Mouse (Mus musculus) liver, embryonic 16.5 days (tissue): Measurements from ENCODE around the gene Usp22. TPM values are rescaled to one million over a fixed set of nuclear protein-coding genes. Genes with fewer than 3 reads are reported as not detected.

ENCODE experiments used
- ATAC-seq: fragments of 200-750 bp; cut with Nextera tagmentation; 2 replicates; pipeline ENCODE4 v1.8.0; 2017; ENCODE audit warnings: low read depth, mild to moderate bottlenecking, moderate number of reproducible peaks, moderate library complexity
- H3K27ac ChIP-seq: fragments of 300-500 bp; sonication (generic); 2 replicates; pipeline ENCODE4 v1.5.1; 2014; ENCODE audit warnings: mild to moderate bottlenecking, low read length
- H3K27me3 ChIP-seq: fragments of 300-500 bp; sonication (generic); 2 replicates; pipeline ENCODE4 v1.6.1; 2014; ENCODE audit warnings: low read depth, low read length, mixed read lengths; ENCODE audit not compliant: control insufficient read depth, insufficient read depth
- H3K36me3 ChIP-seq: fragments of 300-500 bp; sonication (generic); 2 replicates; pipeline ENCODE4 v1.6.1; 2014; ENCODE audit warnings: mild to moderate bottlenecking; ENCODE audit not compliant: control insufficient read depth, insufficient read depth
- H3K4me1 ChIP-seq: fragments of 300-500 bp; sonication (generic); 2 replicates; pipeline ENCODE4 v1.6.1; 2014; ENCODE audit warnings: low read depth, low read length, mixed read lengths; ENCODE audit not compliant: control insufficient read depth
- H3K4me2 ChIP-seq: fragments of 300-500 bp; sonication (generic); 2 replicates; pipeline ENCODE4 v1.6.1; 2014; ENCODE audit warnings: low read depth, low read length, mixed read lengths
- H3K4me3 ChIP-seq: fragments of 300-500 bp; sonication (generic); 2 replicates; pipeline ENCODE4 v1.5.1; 2014; ENCODE audit warnings: low read depth, mild to moderate bottlenecking, low read length
- H3K9ac ChIP-seq: fragments of 300-500 bp; sonication (generic); 2 replicates; pipeline ENCODE4 v1.6.1; 2014; ENCODE audit warnings: low read depth, low read length
- H3K9me3 ChIP-seq: fragments of 300-500 bp; sonication (generic); replicated peaks from 2 replicates; pipeline ENCODE4 v1.6.1; 2016; ENCODE audit warnings: low read length; ENCODE audit not compliant: control insufficient read depth
- WGBS: fragments of 180-500 bp; shearing (Covaris S2); extraction: QIAGEN DNeasy Blood & Tissue Kit; methylation state at CpG from one replicate; pipeline ENCODE4 v1.1.7; 2014; ENCODE audit not compliant: insufficient replicate concordance; 5-methylcytosine and 5-hydroxymethylcytosine counted together
- polyA plus RNA-seq: library from polyadenylated mRNA; unstranded; fragments of >200 nt; fragmentation: Nextera tagmentation; extraction: Ambion mirVana; gene quantifications from 2 replicates; pipeline ENCODE4 v1.2.1, GENCODE M21; 2015

Gene Usp22
- polyA plus RNA-seq, 1 experiment from 2014 or later = 19.5 TPM

DNA sequence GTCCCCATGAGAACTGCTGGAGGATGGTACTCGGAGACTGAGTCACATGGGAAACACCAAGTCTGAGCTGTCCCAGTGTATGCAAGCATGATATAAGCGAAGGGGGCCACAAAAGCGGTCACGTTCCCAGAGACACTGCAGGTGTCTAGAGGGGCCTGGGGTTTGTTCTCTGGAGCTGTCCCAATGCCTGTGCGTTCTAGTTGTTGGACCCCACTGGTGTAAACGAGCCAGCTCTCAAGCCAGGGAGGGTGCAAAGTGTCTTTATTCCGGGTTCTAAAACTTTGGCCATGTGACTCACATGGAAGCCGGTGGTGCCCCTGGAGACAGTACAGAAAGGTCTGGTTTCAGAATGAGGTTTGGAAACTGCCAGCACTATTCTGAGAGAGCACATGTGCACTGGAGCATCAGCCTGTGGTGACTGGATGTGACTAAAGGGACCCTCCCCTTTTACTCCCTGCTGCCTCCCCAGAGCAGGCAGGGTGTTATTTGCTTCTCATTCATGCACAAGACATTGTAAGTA, 52.0 kb downstream of the Usp22 start:
- Histone ChIP-seq H3K4me1 (no peaks in the 10 kb centered on the region), H3K36me3 (no peaks in the 10 kb centered on the region), H3K27ac (no peak overlapping the region), H3K9me3 (no peaks in the 10 kb centered on the region), H3K27me3 (no peaks in the 10 kb centered on the region), H3K4me2 (no peak overlapping the region), H3K4me3 (no peak overlapping the region), H3K9ac (no peak overlapping the region)
- no peak for ATAC-seq
- 68% methylated on average over 8 of the region's 8 CpGs for WGBS

GRCm38 (mm10) chr11:61122283-61122768, 52.5 kb downstream of the Usp22 start:
- Histone ChIP-seq H3K4me3 (no peak overlapping the region), H3K27me3 (no peaks in the 10 kb centered on the region), H3K4me2 (no peak overlapping the region), H3K27ac (no peak overlapping the region), H3K9ac (no peak overlapping the region), H3K36me3 (no peaks in the 10 kb centered on the region), H3K9me3 (no peaks in the 10 kb centered on the region), H3K4me1 (no peaks in the 10 kb centered on the region)
- ATAC-seq = no peak
- WGBS = 68% methylated on average over 9 of the region's 9 CpGs

DNA sequence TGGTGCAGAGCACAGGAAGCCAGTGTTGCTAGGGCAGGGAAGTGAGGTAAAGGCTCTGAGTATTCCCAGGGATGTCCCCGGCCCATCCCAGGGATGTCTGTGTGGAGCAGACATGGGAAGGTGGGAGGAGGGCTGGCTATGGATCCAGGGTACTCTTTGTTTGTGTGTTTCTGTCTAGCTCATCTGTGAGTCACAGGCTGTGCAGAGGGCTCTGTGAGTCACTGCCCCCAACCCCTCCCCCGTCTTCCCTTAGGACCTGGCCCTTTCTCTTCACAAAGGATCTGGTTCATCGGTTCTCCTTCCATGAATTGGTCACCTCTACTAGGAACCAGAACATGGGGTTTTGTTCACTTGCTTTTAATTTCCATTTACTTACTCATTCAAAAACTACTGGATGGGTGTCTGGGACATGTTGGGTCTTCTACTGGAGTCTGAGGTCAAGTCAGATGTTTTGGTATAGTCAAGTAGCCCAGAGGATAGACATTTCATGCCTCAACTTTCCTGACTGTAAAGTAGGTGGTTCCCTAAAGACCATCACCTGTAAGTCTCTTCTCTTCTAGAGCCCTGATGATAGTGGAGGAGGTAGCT, 54.8 kb downstream of the Usp22 start:
- no peak overlapping the region for H3K9ac ChIP-seq
- no peak overlapping the region for H3K4me3 ChIP-seq
- H3K4me2 ChIP-seq = no peak overlapping the region
- 56% methylated on average over 3 of the region's 3 CpGs for WGBS
- ATAC-seq = no peak
- H3K4me1 ChIP-seq = no peaks in the 10 kb centered on the region
- no peaks in the 10 kb centered on the region for H3K36me3 ChIP-seq
- no peaks in the 10 kb centered on the region for H3K9me3 ChIP-seq
- H3K27ac ChIP-seq = no peak overlapping the region
- H3K27me3 ChIP-seq = no peaks in the 10 kb centered on the region

GRCm38 (mm10) chr11:61116226-61116625, 58.6 kb downstream of the Usp22 start:
- 26% methylated on average over 8 of the region's 8 CpGs for WGBS
- H3K9ac ChIP-seq = no peak overlapping the region
- ATAC-seq = peak; percentile 13; the same call in 1 of the 2 replicates
- 0 out of 2 replicates have a peak overlapping the region, but pooled peaks have one; percentile 31 for H3K27ac ChIP-seq
- no peaks in the 10 kb centered on the region for H3K27me3 ChIP-seq
- H3K36me3 ChIP-seq = no peaks in the 10 kb centered on the region
- H3K4me1 ChIP-seq = no peaks in the 10 kb centered on the region
- H3K4me3 ChIP-seq = no peak overlapping the region
- no peak overlapping the region for H3K4me2 ChIP-seq
- no peaks in the 10 kb centered on the region for H3K9me3 ChIP-seq

- 41% methylated on average over 8 of the region's 8 CpGs for WGBS
- Histone ChIP-seq H3K4me3 (no peak overlapping the region), H3K9ac (no peak overlapping the region), H3K36me3 (no peaks in the 10 kb centered on the region), H3K27me3 (no peaks in the 10 kb centered on the region), H3K9me3 (no peaks in the 10 kb centered on the region), H3K4me1 (no peaks in the 10 kb centered on the region), H3K4me2 (no peak overlapping the region), H3K27ac (peak overlapping the region; percentile 64)
- ATAC-seq = no peak
These were observed 62.4 kb downstream of the Usp22 start for GRCm38 (mm10) chr11:61112323-61112995.

DNA sequence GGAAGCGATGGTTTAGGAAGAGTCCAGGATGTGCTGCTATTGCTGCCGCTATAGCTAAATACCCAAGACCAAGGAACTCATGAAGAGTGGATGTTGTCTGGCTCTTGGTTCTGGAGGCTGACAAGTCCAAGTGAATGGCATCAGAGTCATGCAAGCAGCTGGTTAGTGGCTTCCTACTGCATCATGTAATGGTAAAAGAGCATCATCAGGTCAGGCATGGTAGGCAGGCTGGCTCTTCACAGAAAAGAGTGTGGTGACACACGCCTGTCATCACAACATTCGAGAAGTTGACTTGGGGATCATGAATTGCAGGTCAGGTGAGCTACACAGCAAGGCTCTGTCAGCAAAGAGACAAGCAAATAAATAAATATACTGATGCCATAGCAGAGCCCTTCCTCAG, 63.4 kb downstream of the Usp22 start:
- 69% methylated on average over 4 of the region's 4 CpGs for WGBS
- Histone ChIP-seq H3K4me1 (no peaks in the 10 kb centered on the region), H3K9me3 (no peaks in the 10 kb centered on the region), H3K9ac (no peak overlapping the region), H3K4me3 (no peak overlapping the region), H3K27me3 (no peaks in the 10 kb centered on the region), H3K4me2 (no peak overlapping the region), H3K27ac (no peak overlapping the region), H3K36me3 (no peaks in the 10 kb centered on the region)
- ATAC-seq = no peak

GRCm38 (mm10) chr11:61110928-61111327, 63.9 kb downstream of the Usp22 start:
- no peak for ATAC-seq
- H3K9ac ChIP-seq = no peak overlapping the region
- WGBS = 29% methylated on average over 1 of the region's 1 CpGs
- no peaks in the 10 kb centered on the region for H3K36me3 ChIP-seq
- H3K9me3 ChIP-seq = no peaks in the 10 kb centered on the region
- H3K27ac ChIP-seq = no peak overlapping the region
- H3K4me2 ChIP-seq = no peak overlapping the region
- H3K4me1 ChIP-seq = no peaks in the 10 kb centered on the region
- H3K27me3 ChIP-seq = no peaks in the 10 kb centered on the region
- no peak overlapping the region for H3K4me3 ChIP-seq

- ATAC-seq = no peak
- no peak overlapping the region for H3K4me2 ChIP-seq
- H3K4me1 ChIP-seq = no peaks in the 10 kb centered on the region
- H3K9me3 ChIP-seq = no peaks in the 10 kb centered on the region
- no peak overlapping the region for H3K27ac ChIP-seq
- WGBS = 68% methylated on average over 10 of the region's 10 CpGs
- H3K9ac ChIP-seq = no peak overlapping the region
- H3K4me3 ChIP-seq = no peak overlapping the region
- H3K27me3 ChIP-seq = no peaks in the 10 kb centered on the region
- H3K36me3 ChIP-seq = no peaks in the 10 kb centered on the region
These were observed 64.7 kb downstream of the Usp22 start for GRCm38 (mm10) chr11:61110113-61110512.

GRCm38 (mm10) chr11:61109707-61110106, 65.1 kb downstream of the Usp22 start:
- H3K4me1 ChIP-seq = no peaks in the 10 kb centered on the region
- H3K9ac ChIP-seq = no peak overlapping the region
- no peaks in the 10 kb centered on the region for H3K9me3 ChIP-seq
- H3K4me3 ChIP-seq = no peak overlapping the region
- H3K27ac ChIP-seq = no peak overlapping the region
- 61% methylated on average over 6 of the region's 6 CpGs for WGBS
- no peaks in the 10 kb centered on the region for H3K36me3 ChIP-seq
- no peak overlapping the region for H3K4me2 ChIP-seq
- ATAC-seq = no peak
- no peaks in the 10 kb centered on the region for H3K27me3 ChIP-seq
